Mouse (Mus musculus) spleen, adult 12 weeks (tissue): Measurements from ENCODE around the gene Gm20388.

Source experiments
- DNase-seq: peaks from one replicate; pipeline ENCODE4 v3.0.0; 2022; ENCODE audit warnings: low spot score

The Gm20388 gene

GRCm38 (mm10) chr8:121875517-121875916 lies 1964.9 kb downstream of the Gm20388 start:
- no peak for DNase-seq

- DNase-seq = no peak
These were observed 1966.6 kb downstream of the Gm20388 start for GRCm38 (mm10) chr8:121877212-121877611.

- no peak for DNase-seq
These were observed 1967.3 kb downstream of the Gm20388 start for GRCm38 (mm10) chr8:121877828-121878480.

DNA sequence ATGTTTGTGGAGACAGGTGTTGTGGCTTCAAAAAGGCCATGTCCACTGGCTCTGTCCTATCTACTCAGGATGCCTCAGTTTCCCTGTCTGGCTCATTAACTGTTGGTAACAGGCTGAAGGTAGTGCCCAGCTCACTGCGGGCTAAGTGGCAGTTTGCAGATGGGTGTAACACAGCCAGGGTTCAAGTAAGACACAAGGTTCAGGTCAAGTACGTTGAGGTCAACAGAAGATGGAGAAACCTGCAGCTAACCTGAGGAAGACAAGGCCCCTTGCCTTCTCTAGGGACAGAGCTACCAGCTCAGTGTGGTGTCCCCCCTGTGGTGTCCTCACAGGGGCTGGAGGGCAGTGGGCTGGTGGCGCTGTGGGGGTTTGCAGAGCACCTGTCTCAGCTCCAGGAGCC lies 1969.1 kb downstream of the Gm20388 start:
- DNase-seq = no peak

DNA sequence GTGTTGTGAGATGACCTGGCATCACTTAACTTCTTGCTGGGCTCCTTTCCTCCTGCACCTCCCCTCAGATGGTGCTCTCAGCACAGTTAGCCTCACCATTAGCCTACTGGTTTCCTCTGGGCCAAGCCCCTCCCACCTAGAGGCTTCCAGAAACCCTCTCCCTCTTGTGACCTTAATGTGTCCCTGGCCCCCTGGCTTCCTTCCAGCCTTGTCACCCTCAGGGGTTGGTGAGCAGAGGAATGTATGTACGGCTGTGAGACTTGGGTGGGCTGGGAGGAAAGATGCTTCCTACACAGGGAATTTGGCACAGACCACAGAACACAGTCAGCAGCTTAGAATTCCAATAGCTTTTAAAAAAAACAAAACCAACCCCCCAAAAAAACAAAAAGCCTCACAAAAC lies 1970.2 kb downstream of the Gm20388 start:
- DNase-seq = no peak

DNA sequence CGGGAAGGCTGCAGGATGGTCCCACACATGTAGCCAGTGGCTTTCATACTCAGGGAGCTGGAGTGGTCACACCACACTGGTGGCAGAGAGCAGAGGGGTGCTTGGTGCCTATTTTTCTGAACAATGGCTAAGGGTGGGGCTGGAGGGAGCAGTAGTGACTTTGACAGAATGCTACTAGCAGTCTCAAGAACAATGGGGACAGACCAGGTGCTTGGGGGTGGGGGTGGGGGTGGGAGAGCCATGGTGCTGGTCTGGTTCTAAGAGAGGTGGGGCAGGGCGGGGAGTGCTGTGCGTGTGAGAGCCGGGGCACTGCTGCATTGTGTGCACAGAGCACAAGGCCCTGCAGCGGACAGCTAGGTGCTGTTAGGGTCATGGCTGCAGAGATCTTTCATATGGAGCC lies 1971.3 kb downstream of the Gm20388 start:
- DNase-seq = no peak

DNA sequence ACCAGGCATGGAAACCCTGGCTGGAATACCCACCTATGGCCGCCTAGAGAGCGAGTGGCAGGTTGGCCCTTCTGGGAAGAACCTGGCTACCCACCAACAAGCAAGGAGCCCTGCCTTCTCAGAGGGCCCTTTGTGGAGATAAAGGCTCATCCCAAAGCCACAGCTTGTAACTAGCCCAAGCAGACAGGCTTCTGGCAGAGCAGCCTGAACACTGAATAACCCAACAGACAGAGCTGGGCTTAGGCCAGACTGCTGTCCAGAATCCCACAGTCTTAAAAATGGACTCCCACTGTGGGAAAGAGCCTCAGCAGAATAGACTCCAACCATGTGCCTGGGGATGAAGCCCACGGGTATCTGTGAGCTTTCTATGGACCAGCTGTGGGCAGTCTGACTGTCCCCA lies 1973.5 kb downstream of the Gm20388 start:
- no peak for DNase-seq

- DNase-seq = no peak
These were observed 1974.4 kb downstream of the Gm20388 start for GRCm38 (mm10) chr8:121885001-121885400.

DNA sequence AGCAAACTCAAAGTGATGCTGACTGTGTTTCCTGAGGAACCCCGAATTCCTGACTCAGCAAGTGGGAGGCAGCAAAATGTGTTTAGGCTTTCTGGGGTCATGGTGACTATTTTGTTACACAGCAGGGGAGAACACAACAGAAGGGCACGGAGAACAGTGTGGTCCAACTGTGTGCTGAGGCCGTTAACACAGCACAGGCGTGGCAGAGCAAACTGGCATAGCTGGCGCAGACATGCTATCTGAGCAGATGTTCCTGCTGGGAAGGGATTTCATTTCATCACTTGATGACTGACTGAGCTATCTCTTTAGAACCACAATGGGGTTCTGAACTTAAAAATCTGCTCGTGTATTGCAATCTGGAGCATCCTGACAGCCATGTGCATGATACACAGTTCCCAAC lies 1974.8 kb downstream of the Gm20388 start:
- DNase-seq = no peak

GRCm38 (mm10) chr8:121887547-121887946 lies 1976.9 kb downstream of the Gm20388 start:
- no peak for DNase-seq

DNA sequence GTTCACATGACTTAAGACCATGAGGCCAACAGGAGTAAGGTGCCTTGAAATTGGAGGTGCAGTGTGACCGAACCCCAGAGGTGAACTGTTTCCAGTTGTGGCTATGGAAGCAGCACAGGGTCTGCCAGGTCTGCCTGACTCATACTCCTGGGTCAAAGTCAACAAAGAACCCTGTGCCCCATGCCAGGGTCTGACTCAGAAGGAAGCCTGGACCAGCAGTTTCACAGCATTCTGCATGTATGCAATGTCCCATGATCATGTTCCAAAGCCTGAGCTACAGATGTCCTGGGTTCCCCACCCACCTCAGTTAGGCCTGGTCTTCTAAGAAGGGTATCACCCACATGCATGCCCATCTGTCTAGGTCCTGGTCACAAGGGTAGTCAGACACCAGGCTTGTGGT lies 1978.7 kb downstream of the Gm20388 start:
- DNase-seq = no peak

- DNase-seq = no peak
These were observed 1979.5 kb downstream of the Gm20388 start for GRCm38 (mm10) chr8:121889810-121890785.

- DNase-seq = no peak
These were observed 1982.2 kb downstream of the Gm20388 start for GRCm38 (mm10) chr8:121892875-121893274.

- no peak for DNase-seq
These were observed 1985.3 kb downstream of the Gm20388 start for GRCm38 (mm10) chr8:121895910-121896309.

DNA sequence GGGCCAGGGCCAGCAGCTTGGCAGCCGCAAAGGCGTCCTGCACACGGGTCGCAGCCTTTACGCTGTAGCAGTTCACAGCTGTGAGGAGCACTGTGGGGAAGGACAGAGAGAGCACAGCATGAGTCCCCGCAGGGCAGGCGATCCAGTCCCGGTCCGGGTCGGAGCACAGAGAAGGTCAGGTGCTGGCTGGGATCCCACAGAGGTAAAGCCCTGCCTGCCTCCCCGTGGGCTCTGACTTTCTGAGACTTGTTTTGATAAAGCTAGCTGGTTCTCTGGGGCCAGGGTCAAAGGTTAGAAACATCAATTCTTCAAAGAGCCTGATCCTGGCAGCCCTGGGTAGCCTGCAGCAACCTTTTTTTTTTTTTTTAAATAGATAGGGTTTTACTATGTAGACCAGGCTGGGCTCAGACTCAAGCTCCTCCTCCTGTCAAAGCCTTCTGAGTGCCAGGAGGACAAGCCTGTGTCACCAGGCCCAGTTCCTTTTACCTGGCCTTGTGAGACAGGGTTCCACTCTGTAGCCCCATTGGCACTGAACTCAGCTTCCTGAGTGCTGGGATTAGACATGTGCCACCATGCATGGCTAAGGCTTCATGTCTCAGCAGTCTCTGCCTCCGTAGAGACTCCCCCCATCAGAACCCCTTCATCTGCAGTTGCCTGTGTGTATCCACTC lies 1986.0 kb downstream of the Gm20388 start:
- no peak for DNase-seq

- DNase-seq = no peak
These were observed 1986.6 kb downstream of the Gm20388 start for GRCm38 (mm10) chr8:121897205-121897604.

- no peak for DNase-seq
These were observed 1987.3 kb downstream of the Gm20388 start for GRCm38 (mm10) chr8:121897871-121898381.

- DNase-seq = peak; percentile 72
These were observed 1987.8 kb downstream of the Gm20388 start for GRCm38 (mm10) chr8:121898401-121898931.

DNA sequence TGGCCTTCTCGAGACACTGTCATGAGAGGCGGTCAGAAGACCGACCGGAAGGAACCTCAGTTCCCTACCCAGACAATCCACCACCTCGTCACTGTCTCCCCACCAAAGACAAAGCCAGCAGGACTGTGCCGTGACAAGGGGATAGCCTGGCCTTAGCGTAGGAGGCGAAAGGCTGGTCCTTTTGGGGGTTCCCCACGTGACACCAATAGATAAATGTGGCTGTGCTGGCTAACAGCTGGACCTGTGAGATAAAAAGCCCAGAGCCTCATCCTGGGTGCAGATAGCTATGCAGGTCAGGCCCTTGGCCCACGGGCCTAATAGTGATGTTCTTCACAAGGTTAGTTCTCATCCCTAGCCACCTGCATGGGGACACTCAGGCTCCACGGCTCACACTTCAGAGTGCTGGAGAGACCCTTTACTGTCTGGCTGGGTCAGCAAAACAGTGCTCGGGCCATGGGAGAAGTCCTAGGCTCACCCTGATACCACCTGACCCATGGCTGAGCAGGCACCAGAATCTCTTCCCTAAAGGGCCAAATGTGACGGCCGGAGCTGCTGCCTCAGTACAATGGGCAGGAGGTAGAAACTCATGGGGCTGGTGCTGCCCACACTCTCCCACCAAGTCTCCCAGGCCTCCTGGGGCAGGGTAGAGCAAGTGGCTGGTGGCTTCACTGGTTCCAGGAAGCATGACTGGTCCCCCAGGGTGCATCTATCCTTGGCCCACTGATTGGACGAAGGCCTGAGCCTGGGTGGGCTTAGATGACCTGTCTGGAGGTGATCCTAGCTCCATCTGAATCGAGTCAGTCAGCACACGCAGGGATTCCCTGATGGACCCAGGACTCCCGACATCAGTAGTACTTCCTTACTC lies 1988.8 kb downstream of the Gm20388 start:
- DNase-seq = peak; percentile 67

- DNase-seq = no peak
These were observed 1991.0 kb downstream of the Gm20388 start for GRCm38 (mm10) chr8:121901498-121902236.
